Mouse (Mus musculus) CH12.LX (cell line): Measurements from ENCODE around the gene Prpf31. TPM values are rescaled to one million over a fixed set of nuclear protein-coding genes. Genes with fewer than 3 reads are reported as not detected.
A peak's percentile ranks its signal among the peaks of the same experiment; 100 is the strongest.

ENCODE experiments used
- DNase-seq: peaks from one replicate; pipeline ENCODE4 v3.0.0-alpha.2; 2013; ENCODE audit errors: extremely low read depth
- H3K27ac ChIP-seq: 2 replicates; pipeline ENCODE4 v1.5.1; 2012; ENCODE audit warnings: low read depth, mild to moderate bottlenecking, control low read depth, moderate library complexity; ENCODE audit not compliant: insufficient read depth
- H3K27me3 ChIP-seq: replicated peaks from 2 replicates; pipeline ENCODE3; 2012; ENCODE audit warnings: inconsistent platforms
- H3K36me3 ChIP-seq, 2 experiments: replicated peaks in 1 of 2; 2 replicates each; pipeline versions ENCODE3 to v1.6.1; 2012; ENCODE audit warnings: inconsistent platforms in 1 of 2, low read length in 1 of 2, mild to moderate bottlenecking in 1 of 2, mixed read lengths in 1 of 2, moderate library complexity in 1 of 2; ENCODE audit not compliant: control insufficient read depth in 1 of 2, insufficient read depth in 1 of 2
- H3K4me1 ChIP-seq, 2 experiments: 2 replicates each; pipeline ENCODE4 v1.6.1; 2012; ENCODE audit warnings: inconsistent platforms in 1 of 2, moderate library complexity in 1 of 2; ENCODE audit not compliant: insufficient read depth in 2 of 2, control insufficient read depth in 1 of 2
- H3K4me2 ChIP-seq: 2 replicates; pipeline ENCODE4 v1.6.1; 2012; ENCODE audit warnings: low read depth, mild to moderate bottlenecking, control low read depth; ENCODE audit not compliant: poor library complexity, insufficient read depth, severe bottlenecking
- H3K4me3 ChIP-seq, 3 experiments: fragments of 150-350 bp in 1 of 3; sonication (generic) in 1 of 3; replicated peaks in 1 of 3; 2 replicates each; pipeline versions ENCODE3 to v1.5.1; 2011 to 2012; ENCODE audit warnings: low read depth in 2 of 3, low read length in 2 of 3, mild to moderate bottlenecking in 2 of 3, moderate library complexity in 2 of 3, control low read depth in 1 of 3, improper control_type of control experiment in 1 of 3, inconsistent platforms in 1 of 3, mixed read lengths in 1 of 3; ENCODE audit not compliant: poor library complexity in 1 of 3
- H3K79me2 ChIP-seq: replicated peaks from 2 replicates; pipeline ENCODE4 v1.6.1; 2012; ENCODE audit warnings: mild to moderate bottlenecking, moderate library complexity; ENCODE audit not compliant: control insufficient read depth, poor library complexity, insufficient read depth, severe bottlenecking; ENCODE audit errors: extremely low read depth
- H3K9ac ChIP-seq: 2 replicates; pipeline ENCODE4 v1.6.1; 2012; ENCODE audit warnings: low read depth, mild to moderate bottlenecking, control low read depth, moderate library complexity; ENCODE audit not compliant: insufficient read depth
- H3K9me3 ChIP-seq: replicated peaks from 2 replicates; pipeline ENCODE3; 2012; ENCODE audit warnings: low read length, inconsistent platforms, mixed read lengths
- BHLHE40 ChIP-seq: IDR thresholded peaks from 2 replicates; pipeline ENCODE4 v1.6.1; 2011; ENCODE audit warnings: mild to moderate bottlenecking, low read depth, low read length, improper control_type of control experiment
- CHD1 ChIP-seq: IDR thresholded peaks from 2 replicates; pipeline ENCODE4 v1.6.1; 2012; ENCODE audit warnings: low read depth, low read length, improper control_type of control experiment, inconsistent platforms
- CHD2 ChIP-seq: IDR thresholded peaks from 2 replicates; pipeline ENCODE4 v1.6.1; 2011; ENCODE audit warnings: low read length, improper control_type of control experiment
- CTCF ChIP-seq, 2 experiments: IDR thresholded peaks in 1 of 2; conservative IDR thresholded peaks in 1 of 2; 2 replicates each; pipeline ENCODE4 v1.5.1; 2011 to 2012; ENCODE audit warnings: low read depth in 2 of 2, low read length in 2 of 2, improper control_type of control experiment in 1 of 2, inconsistent platforms in 1 of 2, mild to moderate bottlenecking in 1 of 2, moderate library complexity in 1 of 2
- E2F4 ChIP-seq: IDR thresholded peaks from 2 replicates; pipeline ENCODE4 v1.6.1; 2011; ENCODE audit warnings: low read depth, low read length, improper control_type of control experiment; ENCODE audit not compliant: insufficient replicate concordance
- ELF1 ChIP-seq: IDR thresholded peaks from 2 replicates; pipeline ENCODE4 v1.6.1; 2014; ENCODE audit warnings: low read depth, mild to moderate bottlenecking, inconsistent platforms, low read length, improper control_type of control experiment
- EP300 ChIP-seq: IDR thresholded peaks from 2 replicates; pipeline ENCODE4 v1.6.1; 2011; ENCODE audit warnings: low read length, improper control_type of control experiment
- ETS1 ChIP-seq: conservative IDR thresholded peaks from 2 replicates; pipeline ENCODE4 v1.6.1; 2012; ENCODE audit warnings: low read depth, mild to moderate bottlenecking, inconsistent platforms, low read length, improper control_type of control experiment, moderate library complexity
- GABPA ChIP-seq: IDR thresholded peaks from 2 replicates; pipeline ENCODE4 v1.6.1; 2012; ENCODE audit warnings: low read depth, low read length, improper control_type of control experiment, inconsistent platforms; ENCODE audit not compliant: insufficient replicate concordance
- HCFC1 ChIP-seq: IDR thresholded peaks from 2 replicates; pipeline ENCODE4 v1.6.1; 2012; ENCODE audit warnings: low read depth, mild to moderate bottlenecking, inconsistent platforms, low read length, improper control_type of control experiment
- IRF4 ChIP-seq: IDR thresholded peaks from 2 replicates; pipeline ENCODE4 v1.6.1; 2014; ENCODE audit warnings: low read depth, mild to moderate bottlenecking, inconsistent platforms, low read length, improper control_type of control experiment
- JUN ChIP-seq: IDR thresholded peaks from 2 replicates; pipeline ENCODE4 v1.6.1; 2011; ENCODE audit warnings: low read depth, mild to moderate bottlenecking, low read length, improper control_type of control experiment, moderate library complexity; ENCODE audit not compliant: insufficient read depth
- JUND ChIP-seq: conservative IDR thresholded peaks from 2 replicates; pipeline ENCODE4 v1.6.1; 2011; ENCODE audit warnings: low read depth, low read length, improper control_type of control experiment
- KAT2A ChIP-seq: IDR thresholded peaks from 2 replicates; pipeline ENCODE4 v1.6.1; 2012; ENCODE audit warnings: low read length, improper control_type of control experiment, inconsistent platforms; ENCODE audit not compliant: insufficient replicate concordance
- MAFK ChIP-seq: IDR thresholded peaks from 2 replicates; pipeline ENCODE4 v1.6.1; 2011; ENCODE audit warnings: low read length, improper control_type of control experiment; ENCODE audit not compliant: insufficient replicate concordance
- MAX ChIP-seq: IDR thresholded peaks from 2 replicates; pipeline ENCODE4 v1.6.1; 2011; ENCODE audit warnings: low read length, improper control_type of control experiment
- MAZ ChIP-seq: IDR thresholded peaks from 2 replicates; pipeline ENCODE4 v1.6.1; 2012; ENCODE audit warnings: low read depth, mild to moderate bottlenecking, inconsistent platforms, low read length, improper control_type of control experiment, moderate library complexity
- MEF2A ChIP-seq: IDR thresholded peaks from 2 replicates; pipeline ENCODE4 v1.6.1; 2014; ENCODE audit warnings: low read depth, mild to moderate bottlenecking, inconsistent platforms, low read length, improper control_type of control experiment, borderline replicate concordance
- MXI1 ChIP-seq: IDR thresholded peaks from 2 replicates; pipeline ENCODE4 v1.6.1; 2011; ENCODE audit warnings: mild to moderate bottlenecking, low read depth, low read length, improper control_type of control experiment
- MYC ChIP-seq: IDR thresholded peaks from 2 replicates; pipeline ENCODE4 v1.6.1; 2011; ENCODE audit warnings: low read depth, mild to moderate bottlenecking, improper control_type of control experiment, low read length
- NELFE ChIP-seq: IDR thresholded peaks from 2 replicates; pipeline ENCODE4 v1.6.1; 2011; ENCODE audit warnings: low read depth, low read length, improper control_type of control experiment
- NRF1 ChIP-seq: IDR thresholded peaks from 2 replicates; pipeline ENCODE4 v1.6.1; 2014; ENCODE audit warnings: low read depth, mild to moderate bottlenecking, inconsistent platforms, low read length, improper control_type of control experiment, moderate library complexity
- PAX5 ChIP-seq: IDR thresholded peaks from 2 replicates; pipeline ENCODE4 v1.6.1; 2012; ENCODE audit warnings: low read length, inconsistent platforms, mixed read lengths
- POLR2A ChIP-seq: IDR thresholded peaks from 2 replicates; pipeline ENCODE4 v1.6.1; 2011; ENCODE audit warnings: low read depth, mild to moderate bottlenecking, improper control_type of control experiment, low read length
- POLR2AphosphoS2 ChIP-seq: IDR thresholded peaks from 2 replicates; pipeline ENCODE4 v1.6.1; 2011; ENCODE audit warnings: low read depth, low read length, improper control_type of control experiment
- RAD21 ChIP-seq: IDR thresholded peaks from 2 replicates; pipeline ENCODE4 v1.6.1; 2011; ENCODE audit warnings: low read depth, mild to moderate bottlenecking, low read length, improper control_type of control experiment, moderate library complexity
- RCOR1 ChIP-seq: conservative IDR thresholded peaks from 2 replicates; pipeline ENCODE4 v1.6.1; 2012; ENCODE audit warnings: low read depth, mild to moderate bottlenecking, inconsistent platforms, low read length, improper control_type of control experiment
- SIN3A ChIP-seq: IDR thresholded peaks from 2 replicates; pipeline ENCODE4 v1.6.1; 2012; ENCODE audit warnings: low read length, improper control_type of control experiment, inconsistent platforms
- SMC3 ChIP-seq: IDR thresholded peaks from 2 replicates; pipeline ENCODE4 v1.6.1; 2011; ENCODE audit warnings: low read depth, low read length, improper control_type of control experiment
- TBP ChIP-seq: conservative IDR thresholded peaks from 2 replicates; pipeline ENCODE4 v1.6.1; 2011; ENCODE audit warnings: low read depth, low read length, improper control_type of control experiment
- TCF12 ChIP-seq: IDR thresholded peaks from 2 replicates; pipeline ENCODE4 v1.6.1; 2014; ENCODE audit warnings: low read depth, mild to moderate bottlenecking, inconsistent platforms, low read length, improper control_type of control experiment
- UBTF ChIP-seq: IDR thresholded peaks from 2 replicates; pipeline ENCODE4 v1.6.1; 2012; ENCODE audit warnings: low read depth, mild to moderate bottlenecking, inconsistent platforms, low read length, improper control_type of control experiment, moderate library complexity
- USF1 ChIP-seq: IDR thresholded peaks from 2 replicates; pipeline ENCODE4 v1.6.1; 2014; ENCODE audit warnings: low read depth, mild to moderate bottlenecking, inconsistent platforms, low read length, improper control_type of control experiment
- USF2 ChIP-seq: conservative IDR thresholded peaks from 2 replicates; pipeline ENCODE4 v1.6.1; 2011; ENCODE audit warnings: low read depth, low read length, improper control_type of control experiment
- ZC3H11A ChIP-seq: IDR thresholded peaks from 2 replicates; pipeline ENCODE4 v1.6.1; 2012; ENCODE audit warnings: low read depth, mild to moderate bottlenecking, inconsistent platforms, low read length, improper control_type of control experiment
- ZKSCAN1 ChIP-seq: IDR thresholded peaks from 2 replicates; pipeline ENCODE4 v1.6.1; 2012; ENCODE audit warnings: low read depth, inconsistent platforms, low read length, improper control_type of control experiment, borderline replicate concordance
- ZMIZ1 ChIP-seq: IDR thresholded peaks from 2 replicates; pipeline ENCODE4 v1.6.1; 2012; ENCODE audit warnings: low read depth, mild to moderate bottlenecking, inconsistent platforms, low read length, improper control_type of control experiment
- ZNF384 ChIP-seq: IDR thresholded peaks from 2 replicates; pipeline ENCODE4 v1.6.1; 2012; ENCODE audit warnings: low read depth, low read length, improper control_type of control experiment, inconsistent platforms
- dilution Hi-C: fragments of 300-500 bp; cut with MboI; formaldehyde crosslinking; loops from 2 replicates; pipeline ENCODE4 v1.14.3; 2020; ENCODE audit warnings: low sequenced_read_pairs; ENCODE audit not compliant: extremely low pct_unique_long_range_greater_than_20kb, extremely low pct_ligation_motif_present
- in situ Hi-C: fragments of 300-500 bp; cut with MboI; formaldehyde crosslinking; loops from 3 replicates; pipeline ENCODE4 v1.14.3; 2019; ENCODE audit warnings: low sequenced_read_pairs, low pct_ligation_motif_present, low pct_unique_long_range_greater_than_20kb, mixed read lengths
- polyA plus RNA-seq: library from polyadenylated mRNA; unstranded; fragments of >175 nt; gene quantifications from 2 replicates; pipeline ENCODE4 v1.2.1, GENCODE M21; 2012; ENCODE audit warnings: low read depth; ENCODE audit not compliant: insufficient read length
- total RNA-seq, 2 experiments: library from RNA; depleted of rRNA; stranded (reverse); fragments of 300-350 nt in 1 of 2; fragments of >200 nt in 1 of 2; gene quantifications; 2 replicates each; pipeline ENCODE4 v1.2.3; 2012 to 2014

Prpf31 gene
- total and polyA plus RNA-seq, 3 experiments, result 99.2 to 171 (median 117) TPM

DNA sequence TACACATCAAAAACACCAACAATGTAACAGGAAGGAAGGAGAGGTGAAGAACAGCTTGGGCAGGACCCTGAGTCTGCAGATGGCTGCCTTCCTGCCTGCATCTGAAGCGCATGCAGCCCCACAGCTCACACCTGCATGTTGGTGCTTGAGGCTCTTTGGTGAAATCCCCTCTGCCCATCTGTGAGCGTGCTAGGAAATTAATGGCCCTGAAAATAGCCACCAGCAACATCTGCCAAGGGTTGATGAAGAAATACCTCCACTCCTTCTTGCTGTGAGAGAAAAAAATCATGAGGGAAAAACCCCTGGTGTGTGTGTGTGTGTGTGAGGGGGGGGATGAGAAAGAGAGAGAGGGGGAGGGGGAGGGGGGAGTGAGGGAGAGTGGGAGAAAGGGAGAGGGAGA, 49.8 kb upstream of the Prpf31 start:
- in situ Hi-C loops (no loop called here), dilution Hi-C loops (no loop called here)
- TF ChIP-seq MAZ (0 out of 2 replicates have a peak, but pooled peaks have one; percentile 70), IRF4 (peak; percentile 61; the same call in 1 of the 2 replicates), MXI1 (no peak), ZMIZ1 (no peak), TBP (0 out of 2 replicates have a peak, but pooled peaks have one; percentile 13), JUND (no peak), RCOR1 (no peak), RAD21 (no peak), BHLHE40 (peak; percentile 93), E2F4 (no peak), NELFE (no peak), POLR2AphosphoS2 (no peak), PAX5 (no peak), ETS1 (peak; percentile 82), JUN (no peak), HCFC1 (no peak), KAT2A (no peak), EP300 (peak; percentile 88), POLR2A (no peak), MAFK (0 out of 2 replicates have a peak, but pooled peaks have one; percentile 7), CHD2 (peak; percentile 44; the same call in 1 of the 2 replicates), TCF12 (peak; percentile 99), ZKSCAN1 (no peak), MEF2A (peak; percentile 95), CHD1 (no peak), ZC3H11A (no peak), USF1 (no peak), ELF1 (peak; percentile 50; the same call in 1 of the 2 replicates), SMC3 (no peak), NRF1 (no peak), SIN3A (no peak), GABPA (no peak), UBTF (no peak), MYC (peak; percentile 67; the same call in 1 of the 2 replicates), USF2 (no peak), ZNF384 (peak; percentile 87), CTCF (conservative IDR thresholded peaks at IDR 0.05 in 1 of 2, IDR thresholded peaks at IDR 0.05 in 1 of 2; ENCODE audit: low read depth in 2 of 2, low read length in 2 of 2) (no peak), MAX (peak; percentile 90)
- no peak overlapping the region for H3K9ac ChIP-seq
- no peaks in the 10 kb centered on the region for H3K36me3 ChIP-seq
- H3K4me1 ChIP-seq, result peaks cover 8 to 41% of the 10 kb centered on the region in 2 experiments
- DNase-seq, result peak; percentile 89
- H3K79me2 ChIP-seq, result no peaks in the 10 kb centered on the region
- H3K27me3 ChIP-seq, result no peaks in the 10 kb centered on the region
- no peaks in the 10 kb centered on the region for H3K9me3 ChIP-seq
- peak overlapping the region; percentile 15; the same call in 1 of the 2 replicates for H3K27ac ChIP-seq
- H3K4me2 ChIP-seq, result no peak overlapping the region
- no peak overlapping the region for H3K4me3 ChIP-seq
